31 mouse cellular contexts compared by ENCODE assay signal in the genomic region with DNA sequence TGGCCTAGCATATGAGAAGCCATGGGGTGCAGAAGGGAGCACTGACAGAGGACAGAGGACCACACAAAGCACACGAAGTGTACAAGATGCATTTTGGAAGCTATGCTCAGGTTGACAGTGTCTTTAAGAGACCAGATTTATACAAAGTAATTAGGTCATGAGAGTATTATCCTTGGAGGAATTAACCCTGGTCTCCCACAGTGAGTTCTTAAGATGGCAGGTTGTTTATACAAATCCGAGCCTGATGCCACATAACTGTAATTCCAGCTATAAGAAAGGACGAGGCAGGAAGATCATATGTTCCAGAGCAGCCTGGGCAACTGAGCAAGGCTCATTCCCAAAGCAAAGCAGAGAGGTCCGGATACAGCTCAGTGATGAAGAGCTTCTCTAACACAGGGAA.
"Had no signal": no experiment of that assay in that cellular context is flagged by ENCODE, and none has a peak within 500 bp of the region (broad histone marks: within the 10 kb centered on the region; RNA-seq: fewer than 3 reads in every experiment).

No protein-coding gene starts in this region.

- H3K27ac ChIP-seq: left cerebral cortex, adult 2 months; limb, embryonic 10.5 days; limb, embryonic 12.5 days; limb, embryonic 13.5 days; limb, embryonic 15.5 days; liver, embryonic 12.5 days; liver, embryonic 13.5 days; liver, embryonic 14.5 days; liver, embryonic 15.5 days; lung, embryonic 15.5 days; macrophage; midbrain, embryonic 10.5 days; midbrain, embryonic 12.5 days; midbrain, embryonic 13.5 days; midbrain, embryonic 15.5 days had no signal

- H3K36me3 ChIP-seq: liver, embryonic 15.5 days had no signal

- ATAC-seq: liver, embryonic 12.5 days; liver, postnatal 0 days; lung, postnatal 0 days; midbrain, embryonic 13.5 days; midbrain, embryonic 15.5 days; midbrain, embryonic 16.5 days had no signal

- H3K4me3 ChIP-seq: left cerebral cortex, adult 2 months; limb, embryonic 10.5 days; limb, embryonic 12.5 days; limb, embryonic 13.5 days; limb, embryonic 15.5 days; liver, embryonic 12.5 days; liver, embryonic 13.5 days; liver, embryonic 15.5 days; lung, embryonic 15.5 days; megakaryocyte, embryonic 14.5 days; midbrain, embryonic 10.5 days; midbrain, embryonic 12.5 days; midbrain, embryonic 13.5 days; midbrain, embryonic 15.5 days; myocyte had no signal

- H3K27me3 ChIP-seq: limb, embryonic 12.5 days; limb, embryonic 13.5 days; limb, embryonic 15.5 days; liver, embryonic 12.5 days; liver, embryonic 13.5 days; liver, embryonic 15.5 days; lung, embryonic 15.5 days; megakaryocyte, embryonic 14.5 days; midbrain, embryonic 12.5 days; midbrain, embryonic 13.5 days; midbrain, embryonic 15.5 days had no signal

- H3K4me1 ChIP-seq: limb, embryonic 10.5 days; limb, embryonic 12.5 days; limb, embryonic 13.5 days; limb, embryonic 15.5 days; liver, embryonic 12.5 days; liver, embryonic 13.5 days; liver, embryonic 15.5 days; lung, embryonic 15.5 days; megakaryocyte, embryonic 14.5 days; midbrain, embryonic 10.5 days; midbrain, embryonic 12.5 days; midbrain, embryonic 13.5 days; midbrain, embryonic 15.5 days had no signal

- DNase-seq: layer of hippocampus, postnatal 36 days; left cerebral cortex, postnatal 4 days; liver; liver, embryonic 13.5 days; liver, postnatal 0 days; lung, adult 18-20 months; lung, adult 2 months; lung, embryonic 14.5 days; lung, postnatal 10 days; lung, postnatal 14 days; lung, postnatal 36 days; lung, postnatal 4 days; midbrain, embryonic 14.5 days had no signal
